Mouse (Mus musculus): Measurements from ENCODE around the gene Cnot11.

- no peak for TF ChIP-seq CTCF (IDR thresholded peaks at IDR 0.05; ENCODE audit: low read depth)
- TF ChIP-seq EP300 (optimal IDR thresholded peaks at IDR 0.05): no peak
Observed at GRCm38 (mm10) chr1:39537631-39538380, 3.0 kb downstream of the Cnot11 start.
